Mouse (Mus musculus): ENCODE measurements around the gene Gzmk. TPM values are rescaled to one million over a fixed set of nuclear protein-coding genes. Genes with fewer than 3 reads are reported as not detected.

Gzmk gene
- total and polyA plus RNA-seq, 3 experiments: not detected

GRCm38 (mm10) chr13:113224105-113224504, 1.6 kb downstream of the Gzmk start:
- Histone ChIP-seq H3K36me3 (ENCODE audit: control insufficient read depth in 1 of 2, insufficient read depth in 2 of 2, low read length in 2 of 2) (no peaks in the 10 kb centered on the region), H3K9me3 (replicated peaks; ENCODE audit: insufficient read depth, low read length) (no peaks in the 10 kb centered on the region), H3K4me3 (ENCODE audit: control insufficient read depth in 1 of 2, insufficient read depth in 1 of 2, low read depth in 2 of 2, low read length in 2 of 2) (no peak overlapping the region), H3K27me3 (ENCODE audit: control insufficient read depth in 1 of 2, insufficient read depth in 2 of 2, low read length in 2 of 2) (no peaks in the 10 kb centered on the region), H3K27ac (ENCODE audit: control insufficient read depth, low read depth, low read length) (no peak overlapping the region), H3K79me2 (ENCODE audit: control insufficient read depth, insufficient read depth, low read length, poor library complexity) (no peaks in the 10 kb centered on the region), H3K9ac (ENCODE audit: control insufficient read depth, low read depth, low read length, poor library complexity, severe bottlenecking) (no peak overlapping the region), H3K4me1 (ENCODE audit: control insufficient read depth in 1 of 2, insufficient read depth in 2 of 2, low read length in 2 of 2) (no peaks in the 10 kb centered on the region)
- TF ChIP-seq SIN3A (IDR thresholded peaks at IDR 0.05; ENCODE audit: low read length) (no peak), MYC (IDR thresholded peaks at IDR 0.05; ENCODE audit: low read depth, low read length) (no peak), HCFC1 (IDR thresholded peaks at IDR 0.05; ENCODE audit: low read depth, low read length) (no peak), POLR2AphosphoS2 (IDR thresholded peaks at IDR 0.05; ENCODE audit: low read length) (no peak), CHD1 (IDR thresholded peaks at IDR 0.05; ENCODE audit: low read depth, low read length) (no peak), GABPA (IDR thresholded peaks at IDR 0.05; ENCODE audit: low read depth, low read length) (no peak), MAX (IDR thresholded peaks at IDR 0.05; ENCODE audit: low read length) (no peak), NELFE (IDR thresholded peaks at IDR 0.05; ENCODE audit: low read depth, low read length) (no peak), ETS1 (IDR thresholded peaks at IDR 0.05; ENCODE audit: low read depth, low read length) (no peak), SMC3 (IDR thresholded peaks at IDR 0.05; ENCODE audit: low read depth, low read length) (no peak), USF2 (IDR thresholded peaks at IDR 0.05; ENCODE audit: borderline replicate concordance in 1 of 2, insufficient read depth in 1 of 2, low read depth in 1 of 2, low read length in 2 of 2) (no peak), EP300 (IDR thresholded peaks at IDR 0.05; ENCODE audit: low read depth in 1 of 2, low read length in 2 of 2) (no peak), USF1 (IDR thresholded peaks at IDR 0.05; ENCODE audit: low read depth, low read length) (no peak), TCF12 (IDR thresholded peaks at IDR 0.05; ENCODE audit: low read depth, low read length) (no peak), KAT2A (conservative IDR thresholded peaks at IDR 0.05; ENCODE audit: low read depth, low read length) (no peak), ELF1 (IDR thresholded peaks at IDR 0.05; ENCODE audit: low read depth, low read length) (no peak)
- DNase-seq (ENCODE audit: low read depth, low spot score): no peak

- Histone ChIP-seq H3K27ac (ENCODE audit: control insufficient read depth, low read depth, low read length) (no peak overlapping the region), H3K4me1 (ENCODE audit: control insufficient read depth in 1 of 2, insufficient read depth in 2 of 2, low read length in 2 of 2) (no peaks in the 10 kb centered on the region), H3K4me3 (ENCODE audit: control insufficient read depth in 1 of 2, insufficient read depth in 1 of 2, low read depth in 2 of 2, low read length in 2 of 2) (no peak overlapping the region), H3K27me3 (ENCODE audit: control insufficient read depth in 1 of 2, insufficient read depth in 2 of 2, low read length in 2 of 2) (no peaks in the 10 kb centered on the region), H3K79me2 (ENCODE audit: control insufficient read depth, insufficient read depth, low read length, poor library complexity) (no peaks in the 10 kb centered on the region), H3K9ac (ENCODE audit: control insufficient read depth, low read depth, low read length, poor library complexity, severe bottlenecking) (no peak overlapping the region), H3K36me3 (ENCODE audit: control insufficient read depth in 1 of 2, insufficient read depth in 2 of 2, low read length in 2 of 2) (no peaks in the 10 kb centered on the region), H3K9me3 (replicated peaks; ENCODE audit: insufficient read depth, low read length) (no peaks in the 10 kb centered on the region)
- no peak for TF ChIP-seq POLR2AphosphoS2 (IDR thresholded peaks at IDR 0.05; ENCODE audit: low read length)
- no peak for TF ChIP-seq EP300 (IDR thresholded peaks at IDR 0.05; ENCODE audit: low read depth in 1 of 2, low read length in 2 of 2)
- no peak for TF ChIP-seq TAL1 (IDR thresholded peaks at IDR 0.05; ENCODE audit: low read length)
- no peak for TF ChIP-seq HCFC1 (IDR thresholded peaks at IDR 0.05; ENCODE audit: low read depth, low read length)
- no peak for TF ChIP-seq ZKSCAN1 (IDR thresholded peaks at IDR 0.05; ENCODE audit: low read depth, low read length)
- no peak for TF ChIP-seq NRF1 (IDR thresholded peaks at IDR 0.05; ENCODE audit: insufficient read depth, low read depth, low read length, poor library complexity, severe bottlenecking)
- no peak for TF ChIP-seq CHD1 (IDR thresholded peaks at IDR 0.05; ENCODE audit: low read depth, low read length)
- TF ChIP-seq POLR2AphosphoS5 (IDR thresholded peaks at IDR 0.05; ENCODE audit: borderline replicate concordance, low read depth, low read length): no peak
- TF ChIP-seq ELF1 (IDR thresholded peaks at IDR 0.05; ENCODE audit: low read depth, low read length): no peak
- no peak for TF ChIP-seq USF2 (IDR thresholded peaks at IDR 0.05; ENCODE audit: borderline replicate concordance in 1 of 2, insufficient read depth in 1 of 2, low read depth in 1 of 2, low read length in 2 of 2)
- TF ChIP-seq MYB (IDR thresholded peaks at IDR 0.05; ENCODE audit: low read depth, low read length): no peak
- TF ChIP-seq E2F4 (IDR thresholded peaks at IDR 0.05; ENCODE audit: borderline replicate concordance, low read depth, low read length): no peak
- no peak for DNase-seq (ENCODE audit: low read depth, low spot score)
These were observed 3.9 kb downstream of the Gzmk start for GRCm38 (mm10) chr13:113221851-113222250.
